Mouse (Mus musculus) stomach, postnatal 0 days (tissue): ENCODE measurements around the gene Zfp786. TPM values are rescaled to one million over a fixed set of nuclear protein-coding genes. Genes with fewer than 3 reads are reported as not detected.
"Not testable (repeated sequence)": the region's sequence is repeated elsewhere in the genome, so short reads cannot be mapped to it uniquely, and the experiment has no call there.

ENCODE experiments used
- ATAC-seq: fragments of 200-750 bp; cut with Nextera tagmentation; 2 replicates; pipeline ENCODE4 v1.8.0; 2017; ENCODE audit not compliant: low FRiP score, low TSS enrichment
- DNase-seq: peaks from one replicate; pipeline ENCODE4 v3.0.0-alpha.2; 2016; ENCODE audit warnings: low spot score
- H3K27ac ChIP-seq: fragments of 300-500 bp; sonication (generic); replicated peaks from 2 replicates; pipeline ENCODE4 v1.5.1; 2014; ENCODE audit warnings: mild to moderate bottlenecking, control low read depth
- H3K27me3 ChIP-seq: fragments of 300-500 bp; sonication (generic); 2 replicates; pipeline ENCODE4 v1.6.1; 2014; ENCODE audit warnings: low read length; ENCODE audit not compliant: control insufficient read depth, insufficient read depth
- H3K36me3 ChIP-seq: fragments of 300-500 bp; sonication (generic); 2 replicates; pipeline ENCODE4 v1.6.1; 2014; ENCODE audit warnings: low read length, mixed read lengths; ENCODE audit not compliant: control insufficient read depth, insufficient read depth
- H3K4me1 ChIP-seq: fragments of 300-500 bp; sonication (generic); replicated peaks from 2 replicates; pipeline ENCODE4 v1.6.1; 2014; ENCODE audit warnings: antibody characterized with exemption; ENCODE audit not compliant: control insufficient read depth, insufficient read depth
- H3K4me2 ChIP-seq: fragments of 300-500 bp; sonication (generic); replicated peaks from 2 replicates; pipeline ENCODE4 v1.6.1; 2014; ENCODE audit warnings: low read depth, mild to moderate bottlenecking, control low read depth, moderate library complexity
- H3K4me3 ChIP-seq: fragments of 300-500 bp; sonication (generic); 2 replicates; pipeline ENCODE4 v1.5.1; 2014; ENCODE audit warnings: low read depth, low read length, control low read depth
- H3K9ac ChIP-seq: fragments of 300-500 bp; sonication (generic); 2 replicates; pipeline ENCODE4 v1.6.1; 2014; ENCODE audit warnings: mild to moderate bottlenecking, low read length, control low read depth, mixed read lengths
- H3K9me3 ChIP-seq: fragments of 300-500 bp; sonication (generic); 2 replicates; pipeline ENCODE4 v1.6.1; 2016; ENCODE audit warnings: low read length; ENCODE audit not compliant: control insufficient read depth
- CTCF ChIP-seq: IDR thresholded peaks from 2 replicates; pipeline ENCODE4 v1.5.1; 2016; ENCODE audit warnings: antibody characterized with exemption, low read depth, mild to moderate bottlenecking, moderate library complexity
- EP300 ChIP-seq: optimal IDR thresholded peaks from 2 replicates; pipeline ENCODE3; 2016; ENCODE audit warnings: antibody characterized with exemption
- WGBS: fragments of 180-500 bp; shearing (Covaris S2); extraction: QIAGEN DNeasy Blood & Tissue Kit; methylation state at CpG from one replicate; pipeline ENCODE4 v1.1.7; 2014; 5-methylcytosine and 5-hydroxymethylcytosine counted together
- polyA plus RNA-seq: library from polyadenylated mRNA; unstranded; fragments of >200 nt; fragmentation: Nextera tagmentation; extraction: Ambion mirVana; gene quantifications from 2 replicates; pipeline ENCODE4 v1.2.1, GENCODE M21; 2015

Gene Zfp786
- polyA plus RNA-seq, 1 experiment from 2014 or later: 1.1 TPM

GRCm38 (mm10) chr6:47877461-47878132, 46.9 kb upstream of the Zfp786 start:
- ATAC-seq: peak; percentile 97
- Histone ChIP-seq H3K36me3 (peaks cover 4% of the 10 kb centered on the region; the same call in 1 of the 2 replicates), H3K4me3 (peak overlapping the region; percentile 82), H3K9ac (peak overlapping the region; percentile 92), H3K27ac (peak overlapping the region; percentile 97), H3K27me3 (no peaks in the 10 kb centered on the region), H3K4me1 (peaks cover 8% of the 10 kb centered on the region), H3K9me3 (no peaks in the 10 kb centered on the region), H3K4me2 (peak overlapping the region; percentile 77)
- WGBS: under 1% methylated on average over 58 of the region's 71 CpGs
- TF ChIP-seq CTCF (peak; percentile 84), EP300 (no peak)
- DNase-seq: peak; percentile 94

DNA sequence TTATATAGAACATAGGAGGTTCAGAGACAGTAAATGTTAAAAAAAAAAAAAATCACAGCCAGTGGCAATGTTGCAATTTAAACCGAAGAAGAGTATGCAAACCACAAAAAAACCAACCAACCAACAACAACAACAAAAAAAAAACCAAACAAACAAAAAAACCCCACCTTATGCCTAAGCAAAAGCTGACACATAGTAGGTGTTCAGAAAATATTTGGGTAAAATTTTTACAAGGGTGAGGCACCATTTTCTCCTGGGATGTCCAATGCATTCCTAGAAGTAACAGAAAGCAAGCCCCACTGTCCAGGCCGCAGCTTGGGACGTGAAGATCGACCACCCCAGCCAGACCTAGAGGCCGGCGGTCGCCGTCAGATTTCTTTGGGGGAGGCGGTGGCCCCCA, 46.4 kb upstream of the Zfp786 start, which contains the start of gene Zfp282:
Gene Zfp282, plus strand, starts transcription at position 147 of the 400 bp plus-strand sequence.
- peak within 1 kb of the TSS; percentile 77 for H3K4me2 ChIP-seq
- H3K9me3 ChIP-seq: no peaks in the 10 kb centered on the region
- peak within 1 kb of the TSS; percentile 92 for H3K9ac ChIP-seq
- WGBS: 7% methylated on average over 9 of the region's 9 CpGs
- peak within 1 kb of the TSS; percentile 97 for H3K27ac ChIP-seq
- H3K4me1 ChIP-seq: peaks cover 8% of the 10 kb centered on the region
- TF ChIP-seq EP300 (no peak), CTCF (no peak)
- no peak for ATAC-seq
- no peak for DNase-seq
- H3K36me3 ChIP-seq: no peaks in the 10 kb centered on the region
- H3K4me3 ChIP-seq: peak within 1 kb of the TSS; percentile 82
- H3K27me3 ChIP-seq: no peaks in the 10 kb centered on the region

GRCm38 (mm10) chr6:47872266-47872665, 41.6 kb upstream of the Zfp786 start:
- H3K27ac ChIP-seq: no peak overlapping the region
- WGBS: 91% methylated on average over 5 of the region's 5 CpGs
- H3K4me3 ChIP-seq: no peak overlapping the region
- no peak for DNase-seq
- TF ChIP-seq CTCF: no peak
- no peak for TF ChIP-seq EP300
- no peak for ATAC-seq
- no peaks in the 10 kb centered on the region for H3K9me3 ChIP-seq
- 0 out of 2 replicates have a peak, but pooled peaks cover 2% of the 10 kb centered on the region for H3K36me3 ChIP-seq
- H3K27me3 ChIP-seq: no peaks in the 10 kb centered on the region
- no peak overlapping the region for H3K9ac ChIP-seq
- no peak overlapping the region for H3K4me2 ChIP-seq
- H3K4me1 ChIP-seq: no peaks in the 10 kb centered on the region

- 86% methylated on average over 3 of the region's 3 CpGs for WGBS
- DNase-seq, H3K27ac ChIP-seq, H3K9me3 ChIP-seq, H3K4me3 ChIP-seq, H3K4me1 ChIP-seq, H3K9ac ChIP-seq, H3K4me2 ChIP-seq, H3K36me3 ChIP-seq, H3K27me3 ChIP-seq, ATAC-seq: not testable (repeated sequence)
These were observed 27.1 kb upstream of the Zfp786 start for GRCm38 (mm10) chr6:47857729-47858128.

GRCm38 (mm10) chr6:47857241-47857640, 26.6 kb upstream of the Zfp786 start:
- no peak for DNase-seq
- H3K27me3 ChIP-seq: no peaks in the 10 kb centered on the region
- H3K27ac ChIP-seq: no peak overlapping the region
- no peak for ATAC-seq
- H3K4me2 ChIP-seq: no peak overlapping the region
- no peaks in the 10 kb centered on the region for H3K9me3 ChIP-seq
- no peak for TF ChIP-seq EP300
- TF ChIP-seq CTCF: no peak
- 93% methylated on average over 6 of the region's 6 CpGs for WGBS
- no peak overlapping the region for H3K9ac ChIP-seq
- no peaks in the 10 kb centered on the region; the same call in 1 of the 2 replicates for H3K36me3 ChIP-seq
- H3K4me1 ChIP-seq: no peaks in the 10 kb centered on the region
- no peak overlapping the region for H3K4me3 ChIP-seq

DNA sequence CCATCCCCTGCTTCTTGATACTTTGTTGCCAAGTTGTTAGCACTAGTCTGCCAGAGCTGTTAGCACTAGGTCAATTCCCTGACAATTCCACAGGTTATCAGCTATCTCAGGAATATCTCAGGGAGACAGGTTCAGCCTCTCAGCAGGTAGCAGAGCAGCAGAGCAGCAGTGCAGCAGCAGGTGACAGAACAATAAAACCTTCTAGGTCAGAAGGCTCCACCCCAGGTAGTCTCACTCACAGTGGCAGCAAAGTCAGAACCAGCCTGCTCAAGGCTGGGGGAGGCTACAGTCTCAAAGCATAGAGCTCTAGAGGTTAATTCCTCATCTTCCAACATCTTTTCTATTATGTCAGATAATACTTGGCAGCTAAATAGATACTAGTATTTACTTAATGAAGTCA, 15.1 kb upstream of the Zfp786 start:
- no peak overlapping the region for H3K4me3 ChIP-seq
- no peak overlapping the region for H3K9ac ChIP-seq
- no peaks in the 10 kb centered on the region for H3K27me3 ChIP-seq

More for the DNA sequence above, 15.1 kb upstream of the Zfp786 start:
- Histone ChIP-seq H3K27ac (no peak overlapping the region), H3K9me3 (no peaks in the 10 kb centered on the region), H3K4me1 (no peaks in the 10 kb centered on the region), H3K4me2 (no peak overlapping the region), H3K36me3 (no peaks in the 10 kb centered on the region; the same call in 1 of the 2 replicates)
- TF ChIP-seq CTCF: no peak
- TF ChIP-seq EP300: no peak
- DNase-seq (no peak), ATAC-seq (no peak)
